Mouse (Mus musculus): ENCODE data around the gene Kir3dl2. TPM values are rescaled to one million over a fixed set of nuclear protein-coding genes. Genes with fewer than 3 reads are reported as not detected.

Gene Kir3dl2
- not detected in 2 replicates for polyA plus RNA-seq (2012; rRNA removed)

DNA sequence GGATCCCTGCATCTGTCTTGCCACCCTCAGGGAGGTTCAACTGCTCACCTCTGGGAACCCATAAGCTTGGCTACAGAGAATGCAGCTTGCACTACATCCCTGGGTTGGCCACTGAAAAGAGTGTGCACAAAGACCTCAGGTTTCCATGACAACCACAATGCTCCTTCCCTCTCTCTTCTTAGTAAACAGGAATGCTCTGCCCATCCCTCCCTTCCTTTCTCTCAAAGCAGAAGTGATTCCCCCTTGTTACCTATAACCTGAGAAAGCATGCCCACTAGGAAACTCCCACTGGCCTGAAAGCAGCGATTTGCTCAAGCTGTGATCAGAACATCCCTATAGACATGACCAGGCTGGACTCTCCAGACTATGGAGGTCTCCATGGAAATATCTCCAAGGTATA lies at the start of gene Kir3dl2:
Kir3dl2 (minus strand) TSS at position 101 of the 400 bp plus-strand sequence.

DNA sequence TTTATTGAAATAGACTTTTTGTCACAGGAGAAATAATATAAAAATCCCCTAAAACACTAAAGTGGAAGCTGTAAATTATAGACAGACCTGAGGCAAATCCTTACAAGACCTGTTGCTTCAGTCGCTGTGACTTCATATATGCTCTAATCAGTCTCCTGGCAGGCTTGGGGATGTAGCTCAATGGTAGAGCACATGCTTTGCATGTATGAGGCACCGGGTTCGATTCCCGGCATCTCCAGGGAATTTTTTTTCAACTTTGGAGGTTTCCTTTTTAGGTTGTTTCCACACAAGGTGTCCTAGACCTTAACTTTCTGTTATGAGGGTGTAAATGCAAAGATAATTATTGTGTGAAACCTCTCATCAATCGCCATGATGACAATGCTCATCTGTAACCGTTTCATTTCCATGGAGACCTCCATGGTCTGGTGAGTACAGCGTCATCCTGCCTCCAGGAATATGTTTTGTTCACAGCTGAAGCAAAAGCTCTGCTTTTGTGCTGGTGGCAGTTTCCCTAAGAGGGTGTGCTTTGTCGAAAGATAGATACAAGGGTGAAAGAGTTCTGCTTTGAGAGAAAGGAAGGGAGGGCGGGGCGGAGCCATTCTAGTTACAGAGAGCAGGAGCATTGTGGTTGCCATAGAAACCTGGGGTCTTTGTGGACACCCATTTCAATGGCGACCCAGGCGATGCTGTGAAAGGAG lies 46.5 kb upstream of the Kir3dl2 start, which contains the start of gene Tceal3:
Tceal3 (plus strand) TSS at position 644 of the 698 bp plus-strand sequence.

DNA sequence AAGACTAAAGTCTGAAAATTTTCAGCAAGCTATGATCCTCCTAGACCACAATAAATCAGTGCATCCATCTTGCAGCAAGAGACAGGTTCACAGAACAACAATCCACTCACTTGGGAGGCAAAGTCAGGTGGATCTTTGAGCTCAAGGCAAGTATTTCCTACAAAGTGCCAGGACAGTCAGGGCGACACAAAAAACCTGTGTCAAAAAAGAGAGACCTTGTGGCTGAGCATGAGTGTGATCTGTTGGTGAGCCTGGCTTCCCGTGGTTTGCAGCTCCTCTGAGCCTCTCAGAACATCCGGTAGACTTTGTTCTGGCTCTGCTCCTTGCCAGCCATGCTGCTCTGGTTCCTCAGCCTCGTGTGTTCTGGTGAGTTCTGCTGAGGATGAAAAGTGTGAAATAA lies 26.2 kb downstream of the Kir3dl2 start, which contains the start of gene Kir3dl1:
Kir3dl1 (plus strand) TSS at position 301 of the 400 bp plus-strand sequence.

Other genes with a start within 250 kb of the Kir3dl2 start
- gene Kir3dl1, start 26.1 kb downstream of the Kir3dl2 start, polyA plus RNA-seq (2012; rRNA removed): not detected in 2 replicates
- 0.17 and 1.9 TPM in 2 replicates for gene Tceal3, start 46.8 kb upstream of the Kir3dl2 start, polyA plus RNA-seq (2012; rRNA removed)
- gene Tceal1, start 163.9 kb upstream of the Kir3dl2 start, polyA plus RNA-seq (2012; rRNA removed): 0.47 and 0.61 TPM in 2 replicates
- 122 and 139 TPM in 2 replicates for gene Morf4l2, start 199.6 kb upstream of the Kir3dl2 start, polyA plus RNA-seq (2012; rRNA removed)
- not detected in 2 replicates for gene Glra4, start 236.1 kb upstream of the Kir3dl2 start, polyA plus RNA-seq (2012; rRNA removed)

Data from liver, embryonic 14 days (tissue).